Mouse (Mus musculus) left cerebral cortex, adult 18-20 months (tissue): Measurements from ENCODE around the gene Fgf12. TPM values are rescaled to one million over a fixed set of nuclear protein-coding genes. Genes with fewer than 3 reads are reported as not detected.
A peak's percentile ranks its signal among the peaks of the same experiment; 100 is the strongest.

Experiments used
- DNase-seq, 2 experiments: peaks; one replicate each; pipeline ENCODE4 v3.0.0; 2021 to 2022; ENCODE audit warnings: low spot score in 2 of 2, mixed read lengths in 1 of 2
- long read RNA-seq, 2 experiments: library from polyadenylated mRNA; stranded (forward); transcript quantifications; one replicate each; pipeline ENCODE4 v2.0.0; 2021
- total RNA-seq, 2 experiments: library from RNA; stranded (reverse); gene quantifications; 2 replicates each; pipeline ENCODE4 v1.2.3; 2021

Gene Fgf12
- 100 to 1,000 TPM; 287 to 324 TPM for total RNA-seq
- long read RNA-seq, experiment 1, full-length matches to known transcripts: 6 of 85 reads
- long read RNA-seq, experiment 1, partial matches to known transcripts: 30 of 85 reads
- long read RNA-seq, experiment 1, other reads (novel, unspliced or antisense): 49 of 85 reads
- long read RNA-seq, experiment 2, full-length matches to known transcripts: 9 of 56 reads
- long read RNA-seq, experiment 2, partial matches to known transcripts: 22 of 56 reads
- long read RNA-seq, experiment 2, other reads (novel, unspliced or antisense): 25 of 56 reads

DNA sequence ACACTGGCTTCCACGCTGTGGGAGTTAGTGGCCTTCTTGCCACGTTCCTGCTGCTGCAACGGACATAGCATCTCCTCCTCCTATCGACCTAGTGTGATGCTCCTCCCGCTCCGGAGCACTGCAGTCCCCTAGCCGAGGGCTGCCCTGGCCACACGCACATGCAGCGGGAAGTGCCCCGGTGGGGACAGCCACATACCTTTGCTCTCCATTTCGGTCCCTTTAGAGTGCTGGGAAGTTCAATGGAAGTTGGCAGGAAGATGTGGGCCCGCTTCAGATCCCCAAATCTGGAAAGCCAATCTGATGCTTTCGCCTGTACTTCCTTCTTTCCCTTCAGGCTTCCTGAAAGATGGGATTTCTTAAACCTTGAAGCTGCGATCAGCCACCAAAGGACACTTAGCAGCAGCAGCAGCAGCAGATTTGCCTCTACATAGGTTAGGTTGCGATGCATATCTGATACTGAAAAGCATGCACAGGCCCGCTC lies at the start of gene Fgf12:
Gene Fgf12 (minus strand): TSS at position 431 of the 481 bp plus-strand sequence.
- peak; percentile 19 to 49 for DNase-seq

DNA sequence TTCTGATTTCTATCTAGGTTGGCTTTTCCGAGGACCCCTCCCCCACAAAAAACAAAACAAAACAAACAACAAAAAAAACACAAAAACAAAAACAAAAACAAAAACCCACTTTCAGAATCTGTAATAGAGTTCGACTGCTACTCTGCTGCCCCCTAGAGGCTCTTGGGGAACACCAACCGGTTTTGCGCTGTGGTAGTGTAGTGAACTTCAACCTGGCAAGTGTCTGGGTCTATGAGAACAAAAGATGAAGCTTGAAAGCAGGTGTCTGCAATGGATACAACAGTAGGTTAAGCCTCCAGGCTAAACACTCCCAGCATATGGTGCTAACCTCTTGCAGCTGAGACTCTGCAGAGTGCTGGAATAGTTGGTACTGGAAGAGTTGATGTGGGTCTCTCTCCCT lies 40.2 kb upstream of the Fgf12 start:
- peak; percentile 23 to 58 for DNase-seq

DNA sequence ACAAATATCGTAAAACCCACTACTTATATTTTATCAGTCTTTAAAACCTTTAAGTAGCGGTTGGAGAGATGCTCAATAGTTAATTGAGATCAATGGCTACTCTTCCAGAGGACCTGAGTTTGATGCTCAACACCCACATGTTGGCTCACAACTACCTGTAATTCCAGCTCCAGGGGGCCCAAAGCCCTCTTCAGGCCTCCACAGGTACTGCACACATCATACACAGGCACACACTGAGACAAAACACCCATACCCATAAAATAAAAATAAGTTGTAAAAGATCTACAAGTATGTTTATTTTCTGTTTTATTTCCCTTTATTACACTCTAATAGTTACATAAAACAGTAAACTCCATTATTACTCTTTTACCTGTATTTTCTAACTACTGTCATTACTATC lies 17.4 kb upstream of the Fgf12 start:
- no peak for DNase-seq

DNA sequence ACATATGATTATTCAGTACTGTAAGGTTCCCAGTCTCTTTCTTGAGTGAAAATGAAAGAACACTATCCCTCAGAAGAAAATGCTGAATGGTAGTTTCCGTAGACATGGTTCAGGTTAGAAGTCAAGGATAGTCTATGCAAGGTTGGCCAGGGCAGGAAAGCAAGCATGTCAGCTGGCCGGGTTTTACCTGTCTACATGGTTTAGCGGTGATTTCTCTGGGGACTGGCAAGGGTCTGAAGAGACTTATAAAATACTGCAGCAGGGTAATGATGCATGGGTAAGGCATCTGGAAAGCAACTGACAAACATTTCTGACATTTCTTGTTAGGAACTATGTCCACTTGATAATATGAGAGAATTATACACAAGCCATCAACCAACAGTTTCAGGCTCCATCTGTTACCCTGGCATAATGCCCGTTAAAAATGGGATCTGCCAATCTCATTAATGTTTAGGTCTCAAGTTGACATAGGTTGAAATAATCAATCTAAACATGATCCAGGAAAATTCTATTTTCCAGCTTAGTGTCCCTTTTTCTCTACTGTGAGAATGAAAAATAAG lies 8.6 kb upstream of the Fgf12 start:
- no peak for DNase-seq

DNA sequence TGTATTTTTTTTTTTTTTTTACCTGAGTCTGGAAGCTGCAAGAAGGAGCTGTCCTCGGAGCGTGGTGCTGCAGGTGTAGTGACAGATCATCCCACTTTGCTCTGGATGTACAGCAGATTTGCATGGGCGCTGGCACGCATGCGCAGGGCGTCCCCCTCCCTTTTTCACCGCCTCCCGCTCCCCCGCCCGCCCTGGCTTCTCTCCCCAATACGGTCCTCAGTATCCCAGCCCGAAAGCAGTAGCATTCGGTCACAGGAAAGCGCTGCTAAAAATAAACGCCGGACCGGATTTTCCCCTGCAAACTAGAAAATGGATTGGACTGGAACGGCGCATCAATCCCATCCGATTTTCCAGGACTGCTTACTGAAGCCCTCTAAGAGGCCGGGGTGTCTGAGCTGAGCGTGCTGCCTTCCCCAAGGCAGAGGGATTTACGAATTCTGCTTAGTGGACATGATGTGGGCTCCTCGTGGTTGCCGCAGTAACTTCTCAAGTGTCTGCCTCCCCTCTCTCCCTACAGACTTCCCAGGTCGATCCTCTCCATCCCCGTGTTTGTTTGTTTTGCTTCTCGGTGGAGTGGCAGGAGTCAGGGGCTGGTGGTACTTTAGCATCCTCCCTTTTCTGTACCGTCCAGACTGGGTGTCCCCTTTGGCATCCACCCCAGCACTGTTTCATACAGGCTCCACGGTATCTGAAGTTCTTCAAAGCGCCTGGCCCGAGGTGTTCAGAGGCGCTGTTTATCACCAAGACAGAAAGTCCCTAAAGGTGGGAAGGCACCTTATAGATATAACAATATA lies 453 bp upstream of the Fgf12 start:
- peak; percentile 83 to 88 for DNase-seq

DNA sequence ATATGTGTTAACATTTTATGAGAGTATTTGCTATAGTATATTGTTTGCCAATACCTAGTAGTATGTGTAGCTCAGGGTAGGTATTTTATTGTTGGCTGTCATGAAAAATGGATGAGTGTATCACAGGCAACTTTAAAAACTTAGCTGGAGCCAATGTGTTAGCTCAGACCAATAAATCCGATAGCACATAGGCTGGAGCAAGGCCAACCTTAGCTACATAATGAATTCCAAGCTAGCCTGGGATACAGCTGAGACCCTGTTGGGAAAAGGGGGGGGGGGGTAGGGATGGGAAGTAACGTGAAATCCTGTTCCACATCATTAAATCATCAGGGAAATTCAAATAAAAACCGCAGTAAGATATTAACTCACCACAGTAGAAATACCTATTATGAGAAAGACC lies 18.4 kb downstream of the Fgf12 start:
- no peak for DNase-seq

DNA sequence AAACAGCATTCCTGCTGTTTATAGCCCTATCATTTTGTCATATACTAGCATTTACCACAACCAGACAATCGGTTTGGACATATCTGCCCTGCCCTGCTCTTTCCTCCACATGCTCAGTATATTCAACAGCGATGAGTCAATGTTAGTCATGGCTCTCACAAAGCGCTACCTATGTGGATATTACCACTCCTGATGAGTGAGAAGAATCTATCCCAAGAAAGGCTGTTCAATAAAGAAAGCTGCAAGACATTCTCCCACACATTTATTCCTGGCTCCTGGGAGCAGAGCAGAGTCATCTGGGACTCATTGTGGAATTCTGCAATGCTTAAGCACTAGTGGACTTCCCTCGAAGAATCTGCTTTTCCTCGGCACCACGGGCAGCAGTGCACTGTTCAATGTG lies 26.1 kb downstream of the Fgf12 start:
- no peak for DNase-seq

DNA sequence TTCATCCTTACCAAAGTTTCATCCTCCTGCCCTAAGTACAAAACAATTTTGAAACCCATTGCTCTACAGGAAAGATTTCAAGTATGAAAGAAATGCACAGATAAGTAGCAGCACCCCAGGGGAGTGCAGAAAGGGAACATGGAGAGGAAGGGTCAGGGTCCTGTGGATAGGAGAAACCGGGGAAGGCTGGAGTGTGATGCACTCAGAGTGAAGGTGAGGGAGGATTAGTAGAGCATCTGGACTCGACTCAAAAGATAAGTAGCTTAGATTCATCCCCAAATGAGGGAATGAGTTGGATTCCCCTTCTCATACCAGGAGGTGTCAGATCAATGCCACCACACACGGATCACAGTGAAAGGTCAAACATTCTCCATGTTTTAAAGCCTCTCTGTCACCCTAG lies 46.2 kb downstream of the Fgf12 start:
- no peak for DNase-seq

DNA sequence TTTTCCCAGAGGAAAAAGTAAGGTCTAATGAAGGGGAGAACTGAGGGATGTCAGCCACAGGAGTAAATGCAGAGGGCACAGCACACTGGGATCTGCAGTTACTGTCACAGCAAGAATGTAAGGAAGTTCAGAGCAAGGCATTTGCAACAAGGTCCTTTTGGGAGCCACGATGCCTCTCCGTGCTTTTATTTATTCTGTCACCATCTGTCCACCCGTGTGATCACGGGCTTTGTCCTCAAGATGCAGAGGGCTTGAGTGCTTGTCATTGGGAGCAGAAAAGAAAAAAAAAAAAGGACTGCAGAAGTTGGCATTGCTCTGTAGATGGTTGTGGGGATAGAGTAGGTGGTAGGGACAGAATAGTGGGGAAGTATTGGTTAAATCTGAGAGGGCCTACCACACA lies 52.5 kb downstream of the Fgf12 start:
- DNase-seq: no peak

DNA sequence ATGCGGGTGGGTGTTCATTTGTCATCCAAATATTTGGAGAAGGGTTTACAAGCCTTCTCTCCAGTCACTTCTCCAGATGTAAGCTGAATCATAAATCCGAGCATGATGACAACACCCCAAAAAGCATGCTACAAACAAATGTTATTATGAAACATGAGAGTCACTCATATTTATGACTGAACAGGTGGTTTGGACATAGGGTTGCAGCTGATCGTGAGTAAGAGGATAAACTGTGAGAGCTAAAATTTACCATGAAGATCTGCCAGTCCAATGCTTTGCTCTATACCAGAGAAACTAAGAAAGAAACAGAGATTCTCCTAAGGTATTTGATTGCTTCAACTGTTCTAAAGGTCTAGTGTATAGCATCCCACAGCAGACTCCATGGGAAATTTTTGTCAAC lies 56.0 kb downstream of the Fgf12 start:
- DNase-seq: no peak

DNA sequence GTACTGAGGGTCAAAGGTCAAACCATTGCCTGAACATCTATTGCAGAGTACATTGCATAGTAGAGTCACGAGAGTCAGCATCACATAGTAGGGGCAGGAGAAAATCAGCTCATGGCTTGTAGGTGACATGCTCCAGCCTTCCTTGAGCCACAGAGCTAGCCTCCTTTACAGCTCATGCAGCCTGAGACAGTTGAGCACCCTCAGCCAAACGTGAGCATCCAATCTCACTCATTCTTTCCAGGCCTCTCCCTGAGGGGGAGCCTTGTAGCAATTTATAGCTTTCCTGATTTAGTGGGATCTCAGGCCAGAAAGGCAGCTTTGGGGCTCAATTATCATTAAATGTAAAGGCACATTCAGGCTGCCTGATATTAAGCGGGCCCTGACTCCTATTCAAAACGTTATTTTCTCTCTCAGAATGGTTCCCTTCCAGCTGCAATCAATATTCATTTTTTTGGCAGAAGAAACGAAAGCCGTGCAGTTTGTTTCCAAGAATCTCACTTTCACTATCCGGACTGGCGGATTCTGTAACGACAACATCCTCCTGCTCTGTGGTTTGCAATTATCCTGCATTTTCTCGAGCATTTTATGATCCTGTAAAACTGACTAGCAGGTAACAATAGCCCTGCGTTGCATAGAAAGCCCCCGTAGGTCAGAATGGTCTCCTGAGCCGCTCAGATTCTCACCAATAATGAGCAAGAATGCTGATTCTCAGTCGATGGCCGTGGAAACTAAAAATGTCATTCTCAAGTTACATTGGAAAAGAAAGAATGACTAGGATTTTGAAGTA lies 58.6 kb downstream of the Fgf12 start:
- peak in 1 of 2 experiments; percentile 19 for DNase-seq

DNA sequence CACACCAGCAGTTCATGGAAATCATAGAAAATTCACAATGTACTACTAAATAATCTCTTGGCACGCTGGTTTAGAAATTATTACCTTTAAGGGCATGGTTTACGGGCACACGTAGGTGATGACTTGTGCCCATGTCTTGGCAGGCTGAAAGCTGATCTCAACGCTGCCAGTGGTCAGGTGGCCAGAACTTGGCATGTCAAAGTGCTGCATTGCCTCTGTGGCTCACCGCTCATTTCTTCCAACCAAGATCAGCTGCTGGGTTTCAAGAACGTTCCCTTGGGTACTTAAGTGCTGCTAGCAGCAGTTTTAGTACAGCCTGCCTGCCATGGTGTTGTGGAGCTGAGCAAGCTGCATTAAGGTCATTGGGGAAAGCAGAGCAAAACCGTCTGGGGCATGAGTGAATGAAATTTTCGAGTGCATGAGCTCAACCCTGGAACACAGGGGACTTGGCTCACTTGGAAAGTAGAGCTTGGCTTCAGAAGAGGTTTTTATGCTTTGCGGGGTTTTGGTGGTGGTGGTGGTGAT lies 63.9 kb downstream of the Fgf12 start:
- no peak for DNase-seq

DNA sequence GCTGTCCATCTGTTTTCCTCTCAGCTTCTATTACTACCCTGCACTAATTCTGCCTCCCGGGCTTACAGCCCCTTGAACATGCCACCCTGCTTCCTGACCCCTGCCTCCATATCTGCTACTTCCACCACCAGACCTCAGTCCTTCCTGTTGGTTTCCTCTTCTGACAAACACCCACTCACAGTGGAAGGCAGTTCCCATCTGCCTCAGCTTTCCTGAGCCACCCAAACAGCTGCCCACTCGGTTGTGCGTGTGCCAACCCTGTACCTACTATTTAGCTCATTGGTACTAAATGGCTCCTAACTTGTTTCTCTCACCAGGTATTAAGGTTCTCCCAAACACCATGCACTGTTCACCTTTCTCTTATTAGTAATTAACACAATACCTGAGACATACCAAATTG lies 71.2 kb downstream of the Fgf12 start:
- DNase-seq: peak; percentile 43 to 63

DNA sequence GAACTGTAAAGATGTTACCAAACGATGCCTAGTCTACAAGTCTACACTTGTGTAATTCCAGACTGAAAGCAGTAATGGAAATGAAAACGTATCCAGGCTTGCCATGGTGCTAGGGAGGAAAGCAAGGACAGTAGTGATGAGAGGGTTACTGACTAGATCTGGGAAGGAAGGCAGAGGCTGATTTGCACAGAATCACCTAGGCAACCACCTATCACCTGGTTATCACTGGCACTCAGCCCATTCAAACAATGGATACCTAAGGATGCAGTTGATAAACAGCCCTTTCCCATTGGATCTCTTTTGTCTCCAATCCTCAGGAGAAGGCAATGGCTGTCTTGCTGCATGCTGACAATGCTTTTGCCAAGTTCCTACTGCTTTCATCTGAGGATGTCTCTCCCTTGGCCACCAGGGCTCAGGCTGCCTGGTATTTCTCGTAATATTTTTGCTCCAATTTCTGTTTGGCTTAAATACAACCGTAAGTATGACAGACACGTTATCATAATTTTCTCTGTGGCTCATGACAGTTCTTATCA lies 84.0 kb downstream of the Fgf12 start:
- DNase-seq: no peak

DNA sequence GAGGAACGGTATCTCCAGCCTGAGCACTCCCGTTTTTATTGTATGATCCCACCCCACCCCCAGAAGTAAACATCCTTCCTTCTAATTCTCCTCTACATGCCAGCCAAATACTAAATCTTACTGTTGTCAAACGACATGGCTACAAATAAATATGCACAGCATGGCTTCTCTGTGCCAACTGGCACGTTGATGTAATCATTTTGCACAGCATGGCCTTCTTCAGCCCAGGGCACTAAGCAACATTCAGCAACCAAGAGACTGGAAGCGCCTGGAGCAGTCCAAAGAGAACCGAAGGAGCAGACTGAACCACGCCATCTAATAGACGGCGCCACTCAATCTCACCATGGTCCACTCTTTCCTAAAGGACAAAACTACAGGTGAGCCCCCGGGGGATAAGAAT lies 100.2 kb downstream of the Fgf12 start:
- DNase-seq: no peak

DNA sequence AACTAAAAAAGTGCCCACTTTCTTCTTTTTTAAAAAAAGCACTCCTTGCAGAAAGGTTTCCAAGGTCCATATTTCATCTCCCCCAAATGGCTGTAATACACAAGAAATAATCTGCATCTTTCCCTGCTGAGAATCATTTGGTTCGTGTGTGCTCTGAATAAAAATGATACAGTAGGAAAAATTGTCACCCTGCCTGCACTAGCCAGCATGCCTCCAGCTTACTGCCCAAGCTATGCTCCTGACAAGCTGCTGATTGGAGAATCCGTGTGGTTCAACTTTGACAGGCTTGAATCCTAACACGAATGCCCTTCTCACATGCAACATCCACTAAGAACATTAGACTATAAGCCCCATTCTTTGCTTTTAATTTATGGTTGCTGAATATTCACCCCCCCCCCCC lies 102.3 kb downstream of the Fgf12 start:
- DNase-seq: no peak

DNA sequence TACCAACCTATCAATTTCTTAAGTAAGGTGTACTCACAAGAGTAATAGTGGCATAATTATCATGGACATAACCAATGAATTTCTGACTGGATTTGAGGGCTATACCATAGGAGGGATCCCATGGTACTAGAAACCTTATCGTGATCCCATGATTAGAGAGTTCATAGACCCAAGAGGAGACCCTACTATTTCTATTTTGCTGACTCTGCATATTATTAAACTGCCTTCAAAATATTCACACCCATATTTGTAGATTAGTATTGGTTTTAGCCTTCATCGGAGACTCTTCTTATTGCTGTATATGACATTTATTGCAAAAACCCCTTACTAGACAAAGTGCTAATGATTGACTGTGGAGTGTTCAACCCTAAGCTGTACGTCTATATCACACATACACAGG lies 107.8 kb downstream of the Fgf12 start:
- DNase-seq: no peak

DNA sequence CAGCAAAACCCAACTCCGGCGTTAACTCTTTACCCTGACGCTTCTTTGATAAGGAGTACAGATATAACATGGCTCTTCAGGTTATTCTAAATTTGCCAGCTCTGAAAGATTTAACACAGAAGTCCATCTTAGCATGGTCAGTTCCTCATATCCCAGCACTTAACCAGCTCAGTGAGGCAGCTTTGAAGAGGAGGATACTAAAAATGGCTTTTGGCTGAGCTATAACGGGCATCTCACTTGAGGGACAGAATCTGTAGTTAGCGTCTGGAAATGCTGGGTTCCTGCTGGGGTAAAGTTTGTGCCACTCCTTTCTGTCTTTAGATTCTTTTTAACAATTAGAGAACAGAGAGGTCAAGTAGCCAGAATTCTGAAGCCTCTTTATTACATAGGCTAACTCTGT lies 121.1 kb downstream of the Fgf12 start:
- DNase-seq: peak in 1 of 2 experiments; percentile 22

DNA sequence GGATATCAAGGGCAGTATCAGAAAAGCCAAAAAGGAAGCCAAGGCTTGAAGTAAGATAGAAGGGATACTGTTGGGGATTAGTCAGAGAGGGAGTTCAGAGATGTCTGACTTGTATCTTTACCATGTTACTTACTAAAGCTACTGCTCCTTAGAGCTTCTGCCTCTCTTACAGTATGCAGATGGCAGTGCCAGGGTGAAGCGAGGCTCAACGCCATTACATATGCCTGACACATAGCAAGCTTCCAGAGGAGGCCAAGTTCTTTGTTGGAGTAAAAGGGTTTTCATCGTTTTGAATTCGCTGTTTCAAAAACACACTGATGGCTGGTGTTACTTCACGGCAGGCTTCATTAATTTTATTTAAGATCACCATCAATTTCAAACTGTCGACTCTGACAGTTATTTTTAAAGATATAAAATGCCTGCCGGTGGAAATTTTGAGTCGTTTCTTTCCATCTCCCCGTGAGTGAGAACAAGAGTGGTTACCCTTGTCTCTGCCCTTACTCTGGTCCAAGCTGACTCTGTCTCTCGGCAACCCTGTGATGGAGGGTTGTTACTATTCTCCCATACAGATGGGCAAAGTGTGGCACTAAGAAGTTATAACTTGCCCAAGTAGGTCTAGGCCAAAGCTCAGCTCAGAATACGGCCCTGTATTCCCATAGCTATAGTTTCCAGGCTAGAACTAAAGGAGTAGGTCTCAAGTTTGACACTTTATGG lies 121.9 kb downstream of the Fgf12 start:
- no peak for DNase-seq

DNA sequence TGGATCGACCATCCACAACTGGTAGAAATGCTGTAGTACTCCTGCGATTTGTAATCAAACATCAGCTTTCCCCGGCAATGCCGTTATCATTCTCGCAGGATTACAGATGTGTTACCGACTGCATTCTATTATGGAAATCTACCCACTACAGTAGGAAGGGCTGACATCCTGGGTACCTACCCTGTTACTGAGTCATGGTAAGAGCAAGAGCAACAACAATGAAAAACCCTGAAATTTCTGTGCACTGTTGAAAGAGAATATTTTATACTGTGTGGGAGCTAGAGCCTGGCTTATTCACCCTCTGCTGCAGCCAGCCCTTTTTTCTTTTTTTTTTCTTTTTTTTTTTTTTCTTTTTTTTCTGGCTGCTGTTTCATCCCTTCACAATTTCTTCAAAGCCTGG lies 126.6 kb downstream of the Fgf12 start:
- no peak for DNase-seq
